Mouse (Mus musculus) kidney, embryonic 14.5 days (tissue): Measurements from ENCODE around the gene 2810006K23Rik. TPM values are rescaled to one million over a fixed set of nuclear protein-coding genes. Genes with fewer than 3 reads are reported as not detected.
"Not testable (repeated sequence)": the region's sequence is repeated elsewhere in the genome, so short reads cannot be mapped to it uniquely, and the experiment has no call there.

Experiments
- ATAC-seq: fragments of 200-750 bp; cut with Nextera tagmentation; 2 replicates; pipeline ENCODE4 v1.8.0; 2017; ENCODE audit warnings: moderate number of reproducible peaks, mild to moderate bottlenecking, moderate TSS enrichment, moderate library complexity; ENCODE audit not compliant: low FRiP score, low TSS enrichment
- H3K27ac ChIP-seq: fragments of 300-500 bp; sonication (generic); 2 replicates; pipeline ENCODE4 v1.5.1; 2014; ENCODE audit warnings: low read depth, mild to moderate bottlenecking, low read length, moderate library complexity, mixed read lengths
- H3K27me3 ChIP-seq: fragments of 300-500 bp; sonication (generic); 2 replicates; pipeline ENCODE4 v1.6.1; 2014; ENCODE audit warnings: mild to moderate bottlenecking, low read length; ENCODE audit not compliant: control insufficient read depth, insufficient read depth
- H3K36me3 ChIP-seq: fragments of 300-500 bp; sonication (generic); 2 replicates; pipeline ENCODE4 v1.6.1; 2014; ENCODE audit warnings: low read length, mixed read lengths; ENCODE audit not compliant: control insufficient read depth, insufficient read depth
- H3K4me1 ChIP-seq: fragments of 300-500 bp; sonication (generic); 2 replicates; pipeline ENCODE4 v1.6.1; 2014; ENCODE audit warnings: low read length, mixed read lengths; ENCODE audit not compliant: control insufficient read depth, insufficient read depth
- H3K4me2 ChIP-seq: fragments of 300-500 bp; sonication (generic); replicated peaks from 2 replicates; pipeline ENCODE4 v1.6.1; 2014; ENCODE audit warnings: low read depth, mild to moderate bottlenecking, low read length
- H3K4me3 ChIP-seq: fragments of 300-500 bp; sonication (generic); 2 replicates; pipeline ENCODE4 v1.5.1; 2014; ENCODE audit warnings: mild to moderate bottlenecking, low read length
- H3K9ac ChIP-seq: fragments of 300-500 bp; sonication (generic); 2 replicates; pipeline ENCODE4 v1.6.1; 2014; ENCODE audit warnings: low read depth, mild to moderate bottlenecking, low read length, moderate library complexity
- H3K9me3 ChIP-seq: fragments of 300-500 bp; sonication (generic); 2 replicates; pipeline ENCODE4 v1.6.1; 2016; ENCODE audit warnings: low read length; ENCODE audit not compliant: control insufficient read depth
- WGBS: fragments of 180-500 bp; shearing (Covaris S2); extraction: QIAGEN DNeasy Blood & Tissue Kit; methylation state at CpG from one replicate; pipeline ENCODE4 v1.1.7; 2014; 5-methylcytosine and 5-hydroxymethylcytosine counted together
- polyA plus RNA-seq: library from polyadenylated mRNA; unstranded; fragments of >200 nt; fragmentation: Nextera tagmentation; extraction: Ambion mirVana; gene quantifications from 2 replicates; pipeline ENCODE4 v1.2.1, GENCODE M21; 2014

The 2810006K23Rik gene
- polyA plus RNA-seq, 1 experiment from 2014 or later = 12.5 TPM

- WGBS = under 1% methylated on average over 30 of the region's 30 CpGs
- ATAC-seq = peak; percentile 88
- Histone ChIP-seq H3K9me3 (no peaks in the 10 kb centered on the region), H3K4me3 (peak overlapping the region; percentile 96), H3K27me3 (no peaks in the 10 kb centered on the region), H3K36me3 (peaks cover 25% of the 10 kb centered on the region), H3K4me2 (peak overlapping the region; percentile 79), H3K9ac (peak overlapping the region; percentile 100), H3K27ac (peak overlapping the region; percentile 99), H3K4me1 (peaks cover 14% of the 10 kb centered on the region)
These were observed 24.4 kb downstream of the 2810006K23Rik start for GRCm38 (mm10) chr5:124352141-124352920.

GRCm38 (mm10) chr5:124353011-124353725, 25.3 kb downstream of the 2810006K23Rik start:
- H3K4me2 ChIP-seq = peak overlapping the region; percentile 79
- peak overlapping the region; percentile 99 for H3K27ac ChIP-seq
- WGBS = 0% methylated on average over 30 of the region's 32 CpGs
- no peaks in the 10 kb centered on the region for H3K9me3 ChIP-seq
- H3K4me1 ChIP-seq = peaks cover 14% of the 10 kb centered on the region
- peaks cover 21% of the 10 kb centered on the region for H3K36me3 ChIP-seq
- H3K4me3 ChIP-seq = peak overlapping the region; percentile 96
- peak overlapping the region; percentile 100 for H3K9ac ChIP-seq
- H3K27me3 ChIP-seq = no peaks in the 10 kb centered on the region
- 0 out of 2 replicates have a peak, but pooled peaks have one; percentile 1 for ATAC-seq

- peak; percentile 36 for ATAC-seq
- Histone ChIP-seq H3K9ac (peak overlapping the region; percentile 100), H3K27ac (peak overlapping the region; percentile 99), H3K4me2 (peak overlapping the region; percentile 79), H3K4me1 (peaks cover 14% of the 10 kb centered on the region), H3K4me3 (peak overlapping the region; percentile 96), H3K36me3 (peaks cover 14% of the 10 kb centered on the region), H3K27me3 (no peaks in the 10 kb centered on the region), H3K9me3 (no peaks in the 10 kb centered on the region)
- WGBS = 0% methylated on average over 25 of the region's 132 CpGs
These were observed 26.0 kb downstream of the 2810006K23Rik start for GRCm38 (mm10) chr5:124353726-124354547.

- ATAC-seq = peak; percentile 55
- peak overlapping the region; percentile 100 for H3K9ac ChIP-seq
- WGBS = under 1% methylated on average over 36 of the region's 60 CpGs
- H3K27ac ChIP-seq = peak overlapping the region; percentile 59; the same call in 1 of the 2 replicates
- H3K36me3 ChIP-seq = peaks cover 5% of the 10 kb centered on the region
- H3K4me3 ChIP-seq = peak overlapping the region; percentile 96
- H3K4me1 ChIP-seq = peaks cover 14% of the 10 kb centered on the region
- peak overlapping the region; percentile 64 for H3K4me2 ChIP-seq
- no peaks in the 10 kb centered on the region for H3K27me3 ChIP-seq
- no peaks in the 10 kb centered on the region for H3K9me3 ChIP-seq
These were observed 26.9 kb downstream of the 2810006K23Rik start for GRCm38 (mm10) chr5:124354574-124355424.

- no peak for ATAC-seq
- H3K4me3 ChIP-seq = peak overlapping the region; percentile 96
- no peak overlapping the region for H3K27ac ChIP-seq
- peaks cover 14% of the 10 kb centered on the region for H3K4me1 ChIP-seq
- H3K4me2 ChIP-seq = peak overlapping the region; percentile 64
- no peaks in the 10 kb centered on the region for H3K27me3 ChIP-seq
- 4% methylated on average over 12 of the region's 12 CpGs for WGBS
- no peaks in the 10 kb centered on the region for H3K36me3 ChIP-seq
- H3K9ac ChIP-seq = peak overlapping the region; percentile 100; the same call in 1 of the 2 replicates
- no peaks in the 10 kb centered on the region for H3K9me3 ChIP-seq
These were observed 27.6 kb downstream of the 2810006K23Rik start for GRCm38 (mm10) chr5:124355425-124355959.

GRCm38 (mm10) chr5:124356695-124357094, 28.8 kb downstream of the 2810006K23Rik start:
- H3K4me2 ChIP-seq = no peak overlapping the region
- H3K27ac ChIP-seq = no peak overlapping the region
- H3K4me3 ChIP-seq = no peak overlapping the region
- no peaks in the 10 kb centered on the region for H3K36me3 ChIP-seq
- ATAC-seq = no peak
- H3K27me3 ChIP-seq = no peaks in the 10 kb centered on the region
- H3K9me3 ChIP-seq = no peaks in the 10 kb centered on the region
- 56% methylated on average over 3 of the region's 3 CpGs for WGBS
- peaks cover 4% of the 10 kb centered on the region for H3K4me1 ChIP-seq
- H3K9ac ChIP-seq = no peak overlapping the region

- WGBS = 77% methylated on average over 2 of the region's 2 CpGs
- ATAC-seq = no peak
- Histone ChIP-seq H3K9me3 (no peaks in the 10 kb centered on the region), H3K4me1 (0 out of 2 replicates have a peak, but pooled peaks cover 3% of the 10 kb centered on the region), H3K4me2 (no peak overlapping the region), H3K27me3 (no peaks in the 10 kb centered on the region), H3K36me3 (no peaks in the 10 kb centered on the region), H3K4me3 (no peak overlapping the region), H3K27ac (no peak overlapping the region), H3K9ac (no peak overlapping the region)
These were observed 31.8 kb downstream of the 2810006K23Rik start for GRCm38 (mm10) chr5:124359641-124360040.

GRCm38 (mm10) chr5:124362982-124363381, 35.1 kb downstream of the 2810006K23Rik start, which contains the start of gene Cdk2ap1:
TSS of gene Cdk2ap1 (minus strand) at chr5:124363082.
- WGBS = 96% methylated on average over 5 of the region's 5 CpGs
- not testable (repeated sequence) for H3K27ac ChIP-seq, H3K4me1 ChIP-seq, H3K4me3 ChIP-seq, H3K36me3 ChIP-seq, H3K4me2 ChIP-seq, H3K9me3 ChIP-seq, H3K27me3 ChIP-seq, ATAC-seq, H3K9ac ChIP-seq
